Mouse (Mus musculus) adrenal gland, adult 8-10 months (tissue): Measurements from ENCODE around the gene Pck1. TPM values are rescaled to one million over a fixed set of nuclear protein-coding genes. Genes with fewer than 3 reads are reported as not detected.

Experiments used
- DNase-seq: peaks from one replicate; pipeline ENCODE4 v3.0.0; 2022
- total RNA-seq, 4 experiments: library from RNA; stranded (reverse); gene quantifications; 2 replicates each; pipeline ENCODE4 v1.2.4; 2022

Gene Pck1
- total RNA-seq, 4 experiments from 2014 or later: 135 to 516 (median 360) TPM

- DNase-seq: no peak
Measured at GRCm38 (mm10) chr2:173151352-173151751, 1.5 kb upstream of the Pck1 start.

- no peak for DNase-seq
Measured at GRCm38 (mm10) chr2:173151784-173152284, 1.0 kb upstream of the Pck1 start.

- no peak for DNase-seq
Measured at GRCm38 (mm10) chr2:173153266-173153665, 418 bp downstream of the Pck1 start.

GRCm38 (mm10) chr2:173154513-173154912, 1.7 kb downstream of the Pck1 start:
- no peak for DNase-seq

- no peak for DNase-seq
Measured at GRCm38 (mm10) chr2:173154962-173155361, 2.1 kb downstream of the Pck1 start.

- no peak for DNase-seq
Measured at GRCm38 (mm10) chr2:173155907-173156306, 3.1 kb downstream of the Pck1 start.

GRCm38 (mm10) chr2:173156923-173157322, 4.1 kb downstream of the Pck1 start:
- no peak for DNase-seq

GRCm38 (mm10) chr2:173157376-173157775, 4.5 kb downstream of the Pck1 start:
- no peak for DNase-seq

GRCm38 (mm10) chr2:173157871-173158270, 5.0 kb downstream of the Pck1 start:
- no peak for DNase-seq

GRCm38 (mm10) chr2:173158390-173159055, 5.7 kb downstream of the Pck1 start:
- no peak for DNase-seq

- peak; percentile 42 for DNase-seq
Measured at GRCm38 (mm10) chr2:173159354-173160311, 6.8 kb downstream of the Pck1 start.

- DNase-seq: no peak
Measured at GRCm38 (mm10) chr2:173163380-173163779, 10.5 kb downstream of the Pck1 start.

GRCm38 (mm10) chr2:173164358-173164757, 11.5 kb downstream of the Pck1 start:
- DNase-seq: no peak

GRCm38 (mm10) chr2:173164946-173165345, 12.1 kb downstream of the Pck1 start:
- no peak for DNase-seq

GRCm38 (mm10) chr2:173165357-173165756, 12.5 kb downstream of the Pck1 start:
- DNase-seq: no peak

- DNase-seq: no peak
Measured at GRCm38 (mm10) chr2:173168411-173168851, 15.6 kb downstream of the Pck1 start.

- no peak for DNase-seq
Measured at GRCm38 (mm10) chr2:173170081-173170480, 17.2 kb downstream of the Pck1 start.

- DNase-seq: no peak
Measured at GRCm38 (mm10) chr2:173170715-173171114, 17.9 kb downstream of the Pck1 start.

- peak; percentile 69 for DNase-seq
Measured at GRCm38 (mm10) chr2:173171470-173171869, 18.6 kb downstream of the Pck1 start.

- DNase-seq: no peak
Measured at GRCm38 (mm10) chr2:173171956-173172355, 19.1 kb downstream of the Pck1 start.

GRCm38 (mm10) chr2:173172386-173172785, 19.5 kb downstream of the Pck1 start:
- no peak for DNase-seq

- no peak for DNase-seq
Measured at GRCm38 (mm10) chr2:173173008-173173407, 20.2 kb downstream of the Pck1 start.
